Mouse (Mus musculus): Measurements from ENCODE around the gene Uevld.

GRCm38 (mm10) chr7:46960991-46961390 lies 2.7 kb upstream of the Uevld start:
- TF ChIP-seq CTCF (conservative IDR thresholded peaks at IDR 0.05; ENCODE audit: insufficient read depth, insufficient read length, low read depth, low read length): no peak
- TF ChIP-seq POLR2A (IDR thresholded peaks at IDR 0.05; ENCODE audit: low read depth, low read length): no peak
